Mouse (Mus musculus): Measurements from ENCODE around the gene Celsr1. TPM values are rescaled to one million over a fixed set of nuclear protein-coding genes. Genes with fewer than 3 reads are reported as not detected.
A peak's percentile ranks its signal among the peaks of the same experiment; 100 is the strongest.
"Not testable (repeated sequence)": the region's sequence is repeated elsewhere in the genome, so short reads cannot be mapped to it uniquely, and the experiment has no call there.

Celsr1 gene
- polyA plus RNA-seq, 1 experiment from 2014 or later: 2.2 TPM

DNA sequence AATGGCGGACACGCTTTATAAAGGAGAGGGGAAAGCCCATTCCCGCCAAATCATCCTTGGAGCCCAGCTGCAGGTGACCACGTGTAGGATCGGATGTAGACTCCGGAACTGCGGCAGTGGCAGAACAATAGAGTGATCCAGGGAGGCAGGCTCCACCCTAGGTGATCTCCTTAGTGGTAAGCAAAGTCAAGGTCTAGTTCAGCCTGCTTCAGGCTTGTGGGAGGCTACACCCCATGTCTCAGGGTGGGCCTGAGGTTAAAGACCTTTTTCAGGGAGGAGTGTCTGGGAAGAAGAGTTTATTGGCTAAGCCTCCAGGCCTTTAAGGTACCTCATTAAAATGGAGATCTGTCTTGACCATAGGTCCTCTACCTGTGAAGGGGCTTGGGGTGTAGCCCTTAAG is 167.7 kb downstream of the Celsr1 start:
- H3K4me2 ChIP-seq; H3K4me3 ChIP-seq (ENCODE audit: low read depth, low read length); H3K27ac ChIP-seq (ENCODE audit: low read depth, low read length); H3K4me1 ChIP-seq (ENCODE audit: control insufficient read depth, insufficient read depth, low read length); H3K27me3 ChIP-seq (ENCODE audit: control insufficient read depth, insufficient read depth, low read length); ATAC-seq (replicated peaks; ENCODE audit: insufficient number of reproducible peaks, low FRiP score, low TSS enrichment); H3K9me3 ChIP-seq (replicated peaks; ENCODE audit: control insufficient read depth, low read length); H3K9ac ChIP-seq (ENCODE audit: low read depth, low read length): not testable (repeated sequence)
- 92% methylated on average over 7 of the region's 7 CpGs for WGBS (ENCODE audit: insufficient replicate concordance)
- peaks cover 42% of the 10 kb centered on the region for H3K36me3 ChIP-seq (ENCODE audit: control insufficient read depth, insufficient read depth, low read length)

DNA sequence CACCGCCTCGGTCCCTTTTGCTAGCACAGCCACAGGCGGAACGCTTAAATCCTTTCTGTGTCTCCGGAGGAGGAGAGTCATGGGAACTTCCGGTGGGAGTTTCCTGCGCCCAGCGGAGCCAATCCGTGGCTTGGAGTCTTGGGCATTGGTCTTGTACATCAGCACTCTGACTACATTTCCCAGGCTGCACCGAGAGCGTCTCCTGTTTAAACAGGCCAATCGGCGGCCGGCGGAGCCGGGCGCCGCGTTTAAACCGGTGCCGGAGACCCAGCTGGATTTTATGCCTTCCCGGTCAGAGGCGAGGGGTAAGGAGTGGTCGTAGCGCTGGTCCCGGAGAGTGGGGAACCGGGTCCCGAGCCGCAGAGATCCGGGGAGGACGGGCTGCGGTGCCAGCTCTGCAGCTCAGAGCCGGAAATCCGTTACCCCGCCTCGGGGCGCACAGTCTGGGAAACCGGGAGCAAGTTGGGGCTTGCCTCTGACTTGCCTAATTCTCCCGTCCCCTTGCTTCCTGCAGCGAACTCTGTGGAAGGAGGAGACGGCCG is 174.0 kb downstream of the Celsr1 start, which contains the start of gene Gtse1:
Gene Gtse1 (plus strand): TSS at position 256 of the 542 bp plus-strand sequence.
- Histone ChIP-seq H3K4me3 (ENCODE audit: low read depth, low read length) (peak within 1 kb of the TSS; percentile 77), H3K27me3 (ENCODE audit: control insufficient read depth, insufficient read depth, low read length) (no peaks in the 10 kb centered on the region), H3K9ac (ENCODE audit: low read depth, low read length) (peak within 1 kb of the TSS; percentile 83), H3K36me3 (ENCODE audit: control insufficient read depth, insufficient read depth, low read length) (peaks cover 13% of the 10 kb centered on the region; the same call in 1 of the 2 replicates), H3K27ac (ENCODE audit: low read depth, low read length) (peak within 1 kb of the TSS; percentile 66), H3K4me2 (peak within 1 kb of the TSS; percentile 90), H3K9me3 (replicated peaks; ENCODE audit: control insufficient read depth, low read length) (no peaks in the 10 kb centered on the region), H3K4me1 (ENCODE audit: control insufficient read depth, insufficient read depth, low read length) (peaks cover 9% of the 10 kb centered on the region)
- under 1% methylated on average over 42 of the region's 42 CpGs for WGBS (ENCODE audit: insufficient replicate concordance)
- peak; percentile 91 for ATAC-seq (replicated peaks; ENCODE audit: insufficient number of reproducible peaks, low FRiP score, low TSS enrichment)

DNA sequence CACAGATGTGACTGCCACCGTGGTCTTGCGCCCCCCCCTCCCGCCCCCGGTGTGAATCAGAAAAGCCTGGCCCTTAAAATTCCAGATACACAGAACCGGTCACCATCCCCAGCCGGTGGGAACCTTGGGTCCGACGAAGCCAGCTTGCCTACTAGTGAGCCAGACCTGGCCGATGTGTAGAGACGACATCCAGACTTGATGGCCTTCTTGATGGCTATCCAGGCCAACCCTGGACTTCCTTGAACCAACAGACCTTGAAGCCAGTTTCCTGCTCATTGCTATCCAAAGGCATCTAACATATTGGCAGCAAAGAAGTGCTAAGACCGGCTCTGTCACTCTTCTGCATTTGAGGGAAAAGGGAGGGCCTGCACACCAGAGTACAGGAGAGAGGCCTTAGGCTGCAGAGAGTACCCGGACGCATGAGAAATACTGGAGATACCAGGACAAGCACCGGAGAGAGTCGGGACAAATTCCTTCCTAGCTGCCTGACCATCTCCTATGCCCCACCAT is 174.5 kb downstream of the Celsr1 start:
- H3K4me1 ChIP-seq (ENCODE audit: control insufficient read depth, insufficient read depth, low read length): peaks cover 9% of the 10 kb centered on the region
- peak overlapping the region; percentile 51; the same call in 1 of the 2 replicates for H3K27ac ChIP-seq (ENCODE audit: low read depth, low read length)
- peak; percentile 6; the same call in 1 of the 2 replicates for ATAC-seq (replicated peaks; ENCODE audit: insufficient number of reproducible peaks, low FRiP score, low TSS enrichment)
- H3K9ac ChIP-seq (ENCODE audit: low read depth, low read length): peak overlapping the region; percentile 83
- no peaks in the 10 kb centered on the region for H3K9me3 ChIP-seq (replicated peaks; ENCODE audit: control insufficient read depth, low read length)
- peak overlapping the region; percentile 90 for H3K4me2 ChIP-seq
- peak overlapping the region; percentile 77 for H3K4me3 ChIP-seq (ENCODE audit: low read depth, low read length)
- 12% methylated on average over 15 of the region's 15 CpGs for WGBS (ENCODE audit: insufficient replicate concordance)
- H3K27me3 ChIP-seq (ENCODE audit: control insufficient read depth, insufficient read depth, low read length): no peaks in the 10 kb centered on the region
- peaks cover 13% of the 10 kb centered on the region; the same call in 1 of the 2 replicates for H3K36me3 ChIP-seq (ENCODE audit: control insufficient read depth, insufficient read depth, low read length)

DNA sequence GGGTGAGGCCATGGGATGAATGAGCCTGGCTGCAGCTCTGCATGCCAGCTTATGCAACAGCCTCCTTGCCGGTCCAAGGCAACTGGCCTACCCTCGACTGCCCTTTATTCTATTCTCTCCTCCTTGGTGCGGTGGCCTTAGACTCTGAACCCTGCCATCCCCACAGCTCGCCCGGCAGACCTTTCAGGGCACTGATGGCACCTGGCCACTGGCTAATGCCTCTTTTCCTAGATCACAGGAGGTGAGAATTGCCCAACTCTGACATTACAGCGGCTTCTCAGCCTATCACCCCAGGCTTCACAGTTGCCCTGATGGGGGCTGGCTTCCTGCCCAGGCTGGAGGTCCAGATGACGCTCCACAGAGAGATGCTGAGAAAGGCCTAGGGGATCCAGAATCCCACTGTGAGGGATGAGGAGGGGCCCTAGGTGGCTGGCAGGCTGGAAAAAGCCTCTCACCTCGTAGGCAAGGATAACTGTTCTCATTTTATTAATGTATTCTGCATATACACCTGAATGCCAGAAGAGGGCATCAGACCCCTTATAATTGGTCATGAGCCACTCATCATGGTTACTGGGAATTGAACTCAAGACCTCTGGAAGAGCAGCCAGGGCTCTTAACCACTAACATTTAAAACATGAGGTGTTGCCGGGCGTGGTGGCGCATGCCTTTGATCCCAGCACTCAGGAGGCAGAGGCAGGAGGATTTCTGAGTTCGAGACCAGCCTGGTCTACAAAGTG is 181.8 kb downstream of the Celsr1 start:
- ATAC-seq (replicated peaks; ENCODE audit: insufficient number of reproducible peaks, low FRiP score, low TSS enrichment): no peak
- no peak overlapping the region for H3K27ac ChIP-seq (ENCODE audit: low read depth, low read length)
- no peaks in the 10 kb centered on the region for H3K9me3 ChIP-seq (replicated peaks; ENCODE audit: control insufficient read depth, low read length)
- H3K9ac ChIP-seq (ENCODE audit: low read depth, low read length): no peak overlapping the region
- H3K27me3 ChIP-seq (ENCODE audit: control insufficient read depth, insufficient read depth, low read length): peaks cover 2% of the 10 kb centered on the region; the same call in 1 of the 2 replicates
- H3K4me3 ChIP-seq (ENCODE audit: low read depth, low read length): no peak overlapping the region
- no peaks in the 10 kb centered on the region for H3K4me1 ChIP-seq (ENCODE audit: control insufficient read depth, insufficient read depth, low read length)
- WGBS (ENCODE audit: insufficient replicate concordance): 72% methylated on average over 12 of the region's 12 CpGs
- no peaks in the 10 kb centered on the region for H3K36me3 ChIP-seq (ENCODE audit: control insufficient read depth, insufficient read depth, low read length)
- no peak overlapping the region for H3K4me2 ChIP-seq

Other genes starting within 250 kb of the Celsr1 start
- gene Cdpf1, start 222.1 kb downstream of the Celsr1 start, polyA plus RNA-seq (2014; fragmentation: Nextera tagmentation; extraction: Ambion mirVana): 37.1 and 41.5 TPM in 2 replicates
- 0.14 TPM in 2 replicates for gene Pkdrej, start 212.0 kb downstream of the Celsr1 start, polyA plus RNA-seq (2014; fragmentation: Nextera tagmentation; extraction: Ambion mirVana)
- gene Ttc38, start 201.5 kb downstream of the Celsr1 start, polyA plus RNA-seq (2014; fragmentation: Nextera tagmentation; extraction: Ambion mirVana): 2.7 and 4.0 TPM in 2 replicates
- 24.4 and 27.8 TPM in 2 replicates for gene Gtse1, start 174.0 kb downstream of the Celsr1 start, polyA plus RNA-seq (2014; fragmentation: Nextera tagmentation; extraction: Ambion mirVana)
- gene Trmu, start 154.5 kb downstream of the Celsr1 start, polyA plus RNA-seq (2014; fragmentation: Nextera tagmentation; extraction: Ambion mirVana): 24.0 and 26.4 TPM in 2 replicates
- 4.9 and 6.5 TPM in 2 replicates for gene Gramd4, start 23.9 kb upstream of the Celsr1 start, polyA plus RNA-seq (2014; fragmentation: Nextera tagmentation; extraction: Ambion mirVana)
- 10.1 and 10.6 TPM in 2 replicates for gene Cerk, start 152.4 kb upstream of the Celsr1 start, polyA plus RNA-seq (2014; fragmentation: Nextera tagmentation; extraction: Ambion mirVana)
- 6.0 and 7.3 TPM in 2 replicates for gene Tbc1d22a, start 180.7 kb upstream of the Celsr1 start, polyA plus RNA-seq (2014; fragmentation: Nextera tagmentation; extraction: Ambion mirVana)

Data from heart, embryonic 11.5 days (tissue).